Mouse (Mus musculus) heart, adult 8-10 months (tissue): ENCODE measurements around the gene Glud1. TPM values are rescaled to one million over a fixed set of nuclear protein-coding genes. Genes with fewer than 3 reads are reported as not detected.

ENCODE experiments used
- DNase-seq: peaks from one replicate; pipeline ENCODE4 v3.0.0; 2022; ENCODE audit warnings: low spot score
- total RNA-seq, 4 experiments: library from RNA; stranded (reverse); gene quantifications; 2 replicates each; pipeline ENCODE4 v1.2.4; 2022

Gene Glud1
- total RNA-seq = 100 to 1,000 TPM; 137 to 163 (median 150) TPM

DNA sequence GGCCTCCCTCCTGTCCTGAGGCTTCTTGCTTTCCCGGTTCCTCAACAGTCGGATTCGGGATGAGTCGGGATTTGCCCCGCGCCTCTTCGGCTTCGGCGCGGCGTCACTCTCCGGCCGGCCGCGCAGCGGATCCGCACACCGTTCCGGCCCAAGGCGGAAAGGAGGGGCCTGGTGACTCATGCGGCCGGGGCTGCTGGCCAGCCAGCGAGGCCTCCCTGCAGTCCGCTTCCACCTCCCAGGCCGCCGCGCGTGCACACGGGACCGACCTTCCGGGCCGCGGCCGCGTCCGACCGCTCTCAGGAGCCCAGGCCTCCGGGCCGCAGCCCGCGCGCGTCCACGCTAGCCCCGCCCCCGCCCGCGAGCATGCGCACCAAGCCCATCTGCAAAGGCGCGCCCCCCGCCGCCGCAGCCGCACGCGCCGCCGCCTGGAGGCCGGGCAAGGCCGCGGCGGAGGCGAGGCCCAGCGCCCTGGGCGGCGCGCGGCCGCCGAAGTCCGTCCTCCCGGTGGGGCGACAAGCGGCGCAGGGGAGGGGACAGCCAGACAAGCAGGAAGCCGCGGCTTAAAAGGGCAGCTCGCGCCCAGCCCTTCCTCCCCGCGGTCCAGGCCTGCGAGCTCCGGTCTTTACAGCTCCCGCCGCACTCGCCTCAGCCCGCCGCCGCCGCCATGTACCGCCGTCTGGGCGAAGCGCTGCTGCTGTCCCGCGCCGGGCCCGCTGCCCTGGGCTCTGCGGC is at the start of gene Glud1, which contains the start of gene Shld2:
TSS of gene Glud1 (plus strand) at position 494 of the 732 bp plus-strand sequence.
TSS of gene Shld2 (minus strand) at position 260 of the 732 bp plus-strand sequence.
- DNase-seq = peak; percentile 92

DNA sequence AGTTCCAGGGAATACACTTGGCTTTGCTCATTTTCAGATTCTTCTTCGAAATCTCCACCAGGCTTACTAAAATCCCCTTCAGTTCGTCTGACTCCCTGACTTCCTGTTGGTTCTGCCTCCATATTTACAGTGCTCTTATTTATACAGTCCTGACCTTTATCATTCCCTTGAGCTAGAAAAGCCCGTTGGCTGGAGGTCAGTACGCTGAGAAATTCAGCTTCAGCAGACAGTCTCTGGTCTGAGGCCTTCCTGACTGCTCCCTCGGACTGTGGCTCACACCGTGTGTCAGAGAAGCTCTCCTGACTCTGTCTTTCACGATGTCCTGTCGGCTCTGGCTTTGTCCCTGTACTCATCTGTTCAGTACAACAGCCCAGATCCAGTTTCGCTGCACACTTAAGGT is 42.5 kb upstream of the Glud1 start:
- no peak for DNase-seq

DNA sequence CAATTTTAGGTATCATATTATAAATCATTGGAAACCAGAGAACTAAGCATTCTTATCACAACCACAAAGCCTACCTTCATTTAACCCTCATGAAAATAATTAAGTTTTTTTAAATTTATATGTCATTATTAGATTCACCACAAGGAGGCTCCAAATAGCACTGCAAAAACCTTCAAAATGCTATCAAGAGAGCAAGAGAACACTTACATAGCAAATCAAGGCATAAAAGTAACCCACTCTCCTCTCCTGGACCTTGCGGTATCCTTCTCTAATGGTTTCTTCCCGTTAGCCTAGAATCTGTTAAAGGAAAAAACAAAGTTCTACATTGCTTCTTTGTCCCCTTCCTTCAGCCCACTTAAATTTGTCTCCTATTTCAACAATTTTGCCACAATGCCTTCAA is 37.2 kb upstream of the Glud1 start:
- peak; percentile 44 for DNase-seq

DNA sequence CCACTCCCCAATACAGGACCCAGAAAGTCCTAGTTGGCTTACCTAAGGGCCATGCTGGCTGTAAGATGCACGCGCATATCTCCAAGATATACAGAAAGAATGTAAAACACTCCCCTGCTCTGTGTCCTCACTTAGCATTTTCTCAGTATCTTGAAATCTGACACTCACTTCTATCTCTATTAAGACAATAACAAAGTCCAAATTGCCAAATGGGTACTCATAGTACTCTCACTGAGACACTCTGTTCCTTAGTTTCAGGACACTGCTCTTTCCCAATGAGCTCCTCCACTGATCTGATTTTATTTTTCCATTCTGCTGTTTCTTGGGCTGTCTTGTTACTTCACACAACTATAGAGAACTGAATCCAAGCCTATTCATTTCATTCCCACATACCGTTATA is 36.4 kb upstream of the Glud1 start:
- DNase-seq = no peak

DNA sequence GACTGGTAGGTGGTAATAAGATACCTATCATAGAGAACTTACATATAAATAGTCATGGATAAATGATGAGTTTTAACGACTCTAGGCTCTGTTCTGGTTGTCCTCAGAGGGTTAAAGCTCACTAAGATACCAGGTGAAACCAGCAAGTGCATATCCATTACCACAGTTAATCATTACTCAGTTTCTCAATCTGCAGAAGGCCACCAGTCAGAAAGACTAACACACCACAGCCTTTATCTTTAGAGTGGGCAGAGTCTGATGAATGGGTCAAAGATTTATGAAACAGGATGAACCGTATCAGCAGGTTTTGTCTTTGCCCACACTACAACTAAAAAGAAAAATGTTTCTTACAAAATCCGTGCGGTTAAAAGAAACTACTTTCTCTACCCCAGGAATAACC is 35.3 kb upstream of the Glud1 start:
- DNase-seq = no peak

DNA sequence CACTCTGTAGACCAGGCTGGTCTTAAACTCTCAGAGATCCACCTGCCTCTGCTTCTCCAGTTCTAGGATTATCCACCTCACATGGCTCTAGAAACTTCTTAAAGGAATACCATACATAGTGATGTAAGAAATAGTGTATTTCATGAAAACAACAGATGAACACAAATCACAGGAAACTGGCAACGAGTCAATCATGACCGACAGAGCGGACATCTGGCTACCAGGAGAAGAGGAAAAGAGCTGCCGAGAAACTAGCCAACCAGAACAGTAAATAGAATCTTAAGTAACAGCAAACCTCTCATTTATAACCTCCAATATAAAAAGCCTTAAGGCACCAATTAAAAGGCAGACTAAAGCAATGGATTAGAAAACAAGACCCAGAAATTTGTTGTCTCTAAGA is 30.8 kb upstream of the Glud1 start:
- DNase-seq = no peak

DNA sequence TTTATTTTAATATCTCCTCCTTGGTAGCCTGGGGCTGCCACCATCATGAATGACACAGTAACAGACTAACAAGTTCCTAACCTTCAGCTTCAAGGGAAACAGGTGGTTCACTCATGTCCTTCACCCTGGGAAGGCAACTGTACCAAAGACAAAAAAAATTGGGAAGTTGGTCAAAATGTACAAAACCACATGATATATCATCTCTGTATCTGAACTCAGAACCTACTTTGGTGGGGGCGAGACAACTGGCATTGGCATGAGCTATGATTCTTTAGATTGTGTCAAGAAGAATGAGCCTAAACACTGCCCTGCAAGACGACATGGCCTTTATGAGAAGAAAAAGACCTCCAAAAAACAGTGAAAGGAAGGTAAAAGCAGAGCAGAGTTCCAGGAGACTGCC is 29.7 kb upstream of the Glud1 start:
- DNase-seq = no peak

DNA sequence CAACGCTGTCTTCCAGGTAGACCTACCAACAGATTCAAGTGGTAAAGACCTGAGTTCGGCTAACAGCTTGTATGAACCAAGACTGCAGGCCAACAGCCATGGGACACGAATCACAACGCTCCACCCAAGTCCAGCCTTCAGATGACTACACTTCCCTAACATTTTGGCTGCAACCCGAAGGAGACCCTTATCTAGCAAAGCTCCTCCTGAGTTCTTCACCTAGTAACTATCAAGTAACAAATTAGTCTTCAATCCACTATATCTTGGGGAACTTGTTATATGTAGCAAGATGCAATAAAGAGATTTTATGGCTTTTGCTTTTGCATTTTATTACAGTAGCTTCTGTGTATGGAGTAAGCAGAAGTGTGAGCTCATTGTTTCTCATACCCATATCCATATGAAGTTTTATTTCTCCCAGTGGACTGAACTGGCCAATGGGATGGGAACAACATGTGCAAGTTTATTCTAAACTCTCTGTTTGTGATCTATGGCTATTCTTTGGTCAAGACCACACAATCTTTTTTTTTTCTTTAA is 28.7 kb upstream of the Glud1 start:
- no peak for DNase-seq

DNA sequence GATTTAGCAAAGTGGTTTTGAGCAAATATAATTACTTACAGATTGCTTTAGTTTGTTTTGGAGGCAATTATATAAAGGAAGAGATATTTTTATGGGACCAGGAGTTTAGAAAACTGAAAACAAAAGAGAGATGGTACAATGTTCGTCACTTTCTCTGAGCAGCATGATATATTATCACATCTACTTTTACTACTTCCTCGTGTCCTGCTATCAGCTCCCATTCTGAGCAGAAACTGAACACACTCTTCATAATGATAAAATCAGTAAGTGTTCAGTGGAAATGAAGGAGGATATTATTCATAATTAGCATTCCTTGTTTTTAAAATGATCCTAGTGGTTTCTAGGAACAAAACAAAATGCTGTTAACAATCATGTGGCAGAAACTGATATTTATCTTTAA is 22.1 kb upstream of the Glud1 start:
- no peak for DNase-seq

DNA sequence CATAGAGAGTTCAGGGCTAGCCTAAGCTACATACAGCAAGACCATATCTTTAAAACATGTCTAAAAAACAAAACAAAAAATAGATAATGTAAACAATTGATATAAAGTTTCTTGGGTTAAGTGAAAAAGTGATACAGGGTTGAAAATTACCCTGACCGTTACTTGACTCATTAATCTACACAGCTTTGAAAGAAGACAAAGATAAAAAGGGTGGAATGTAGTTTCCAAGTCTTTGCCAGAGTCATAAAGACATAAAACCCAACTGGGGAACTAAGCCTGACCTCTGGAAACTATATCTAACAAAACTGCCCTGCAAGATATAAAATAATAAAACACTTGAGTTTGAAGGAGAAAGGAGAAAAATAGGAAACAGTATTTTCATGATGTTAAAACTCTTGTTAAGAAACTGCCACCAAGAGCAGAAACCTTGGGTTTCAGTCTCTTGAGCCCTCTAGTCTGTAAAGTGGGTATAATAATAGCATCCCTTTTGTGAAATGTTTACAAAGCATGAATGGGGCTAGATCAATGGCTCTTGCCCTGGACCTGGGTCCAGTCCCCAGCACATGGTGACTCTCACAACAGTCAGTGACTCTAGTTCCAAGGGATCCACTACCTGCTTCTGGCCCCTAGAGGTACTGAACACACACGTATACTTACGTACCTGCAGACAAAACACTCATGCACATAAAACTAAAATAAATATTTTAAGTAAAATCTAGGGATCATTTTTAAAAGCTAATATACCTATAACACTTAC is 21.1 kb upstream of the Glud1 start:
- no peak for DNase-seq

DNA sequence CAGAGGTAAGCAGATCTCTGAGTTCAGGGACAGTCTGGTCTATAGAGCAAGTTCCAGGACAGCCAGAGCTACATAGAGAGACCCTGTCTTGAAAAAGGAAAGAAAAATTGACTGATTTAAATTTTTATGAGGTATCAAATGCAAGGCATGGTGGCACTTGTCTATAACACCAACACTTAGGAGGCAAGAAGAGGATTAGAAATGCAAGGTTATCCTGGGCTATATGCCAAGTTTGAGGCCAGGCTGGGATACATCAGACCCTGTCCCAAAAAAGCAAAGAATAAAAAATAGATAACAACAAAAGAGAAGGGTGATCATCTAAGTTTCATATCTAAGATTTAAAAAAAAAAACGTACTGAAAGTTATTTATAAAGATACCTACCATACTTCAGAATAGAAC is 20.3 kb upstream of the Glud1 start:
- no peak for DNase-seq

DNA sequence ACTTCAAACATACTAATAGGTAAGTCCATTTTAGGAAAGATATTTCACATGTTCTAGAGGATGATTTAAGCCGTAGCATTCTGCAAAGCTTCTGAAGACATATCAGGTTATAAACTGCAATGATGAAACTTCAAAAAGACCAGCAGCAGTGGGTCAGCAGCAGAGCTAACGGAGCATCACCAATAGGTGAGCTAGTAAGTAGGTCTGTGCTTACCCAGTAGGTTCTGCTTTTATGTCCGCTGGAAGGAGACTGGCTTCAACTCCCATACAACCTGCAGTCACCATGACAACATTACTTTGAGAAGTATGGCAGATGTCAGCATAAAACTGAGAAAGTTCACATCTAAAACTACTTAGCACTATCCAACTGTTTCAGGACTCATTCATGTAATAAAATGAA is 16.9 kb upstream of the Glud1 start:
- no peak for DNase-seq

DNA sequence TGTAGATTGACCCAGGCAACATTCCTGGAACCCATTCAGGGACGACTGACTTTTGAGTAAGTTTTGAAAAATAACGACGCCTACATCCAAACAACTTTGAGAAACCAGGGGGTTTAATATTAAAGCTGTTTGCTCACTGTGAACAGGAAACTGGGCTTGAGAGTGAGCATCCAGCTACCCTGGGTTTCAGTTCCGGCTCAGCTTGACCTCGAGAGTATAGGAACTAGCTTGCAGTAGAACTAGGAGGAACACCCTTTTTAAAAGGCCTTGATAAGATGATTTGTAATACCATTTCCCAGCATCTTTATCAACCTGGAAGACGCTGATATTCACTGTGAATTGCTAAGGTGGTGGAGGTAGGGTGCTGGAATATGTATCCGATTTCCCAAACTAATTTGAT is 14.2 kb upstream of the Glud1 start:
- no peak for DNase-seq

DNA sequence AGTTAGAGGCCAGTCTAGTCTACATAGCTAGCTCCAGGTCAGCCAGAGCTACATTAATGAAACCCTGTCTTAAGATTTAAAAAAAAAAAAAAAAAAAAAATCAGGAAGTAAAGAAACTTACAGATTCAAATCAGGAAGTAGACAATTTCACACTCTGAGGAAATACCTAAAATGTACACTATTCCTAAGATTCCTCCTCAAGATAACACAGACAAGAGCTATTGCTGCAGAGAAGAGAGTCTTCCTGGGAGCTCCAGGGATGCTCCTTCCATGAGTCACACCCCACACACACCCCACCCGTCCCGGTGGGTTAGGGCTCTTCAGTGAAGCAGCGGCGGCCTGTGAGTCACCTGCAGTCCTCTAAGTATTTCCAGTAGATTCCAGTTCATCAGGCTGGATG is 13.5 kb upstream of the Glud1 start:
- DNase-seq = no peak

DNA sequence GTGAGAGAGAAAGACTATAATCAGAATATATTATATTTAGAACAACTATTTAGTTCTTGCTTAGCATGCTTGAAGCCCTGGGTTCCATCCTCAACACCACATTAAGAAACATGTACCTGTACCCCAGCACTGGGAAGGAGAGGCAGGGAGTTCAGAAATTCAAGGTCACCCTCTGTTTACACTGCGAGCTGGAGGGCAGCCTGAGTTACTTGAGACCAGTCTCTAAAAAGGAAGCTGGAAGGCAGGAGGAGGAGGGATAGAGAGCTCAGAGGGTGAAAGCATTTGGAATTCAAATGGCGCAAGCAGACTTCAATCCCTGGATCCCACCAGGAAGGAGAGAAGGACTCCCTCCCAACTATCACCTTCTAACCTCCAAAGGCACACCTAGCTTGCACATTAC is 12.9 kb upstream of the Glud1 start:
- DNase-seq = no peak

DNA sequence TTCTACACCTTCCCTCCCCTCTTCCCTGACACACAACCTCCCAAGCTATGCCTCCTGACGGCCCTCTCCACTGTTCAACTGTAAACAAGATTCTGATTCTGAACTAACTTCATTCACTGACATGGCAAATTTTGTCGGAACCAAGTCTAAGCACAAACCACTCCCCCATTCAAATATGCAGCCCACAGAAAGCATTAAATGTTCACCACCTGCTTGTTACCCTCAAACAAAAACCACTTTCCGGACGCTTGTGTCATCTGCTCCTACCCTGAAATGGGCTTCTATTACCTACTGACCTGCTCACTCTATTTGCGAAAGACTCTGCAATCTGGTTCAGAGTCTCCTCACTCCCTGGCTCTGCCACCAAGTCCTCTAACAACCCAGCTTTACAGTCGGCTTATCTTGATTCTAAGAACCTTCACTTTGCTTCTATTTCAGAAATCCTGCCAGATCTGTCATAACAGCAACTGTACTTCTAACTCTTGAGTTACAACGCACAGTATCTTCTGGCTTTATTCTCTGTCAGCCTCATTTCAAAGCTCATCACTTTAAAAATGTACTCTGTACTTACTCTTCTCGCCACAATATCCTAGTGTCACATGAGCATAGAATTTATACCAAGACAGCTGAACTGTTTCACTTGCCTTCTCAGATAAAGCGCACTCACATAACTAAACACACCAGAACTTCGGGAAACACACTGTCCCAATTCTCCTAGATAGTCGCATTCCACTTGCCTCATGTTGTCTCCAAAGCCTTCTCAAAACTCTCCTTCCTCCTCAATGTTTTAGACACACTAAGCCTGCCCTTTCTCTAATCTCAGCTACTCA is 11.4 kb upstream of the Glud1 start:
- DNase-seq = no peak

DNA sequence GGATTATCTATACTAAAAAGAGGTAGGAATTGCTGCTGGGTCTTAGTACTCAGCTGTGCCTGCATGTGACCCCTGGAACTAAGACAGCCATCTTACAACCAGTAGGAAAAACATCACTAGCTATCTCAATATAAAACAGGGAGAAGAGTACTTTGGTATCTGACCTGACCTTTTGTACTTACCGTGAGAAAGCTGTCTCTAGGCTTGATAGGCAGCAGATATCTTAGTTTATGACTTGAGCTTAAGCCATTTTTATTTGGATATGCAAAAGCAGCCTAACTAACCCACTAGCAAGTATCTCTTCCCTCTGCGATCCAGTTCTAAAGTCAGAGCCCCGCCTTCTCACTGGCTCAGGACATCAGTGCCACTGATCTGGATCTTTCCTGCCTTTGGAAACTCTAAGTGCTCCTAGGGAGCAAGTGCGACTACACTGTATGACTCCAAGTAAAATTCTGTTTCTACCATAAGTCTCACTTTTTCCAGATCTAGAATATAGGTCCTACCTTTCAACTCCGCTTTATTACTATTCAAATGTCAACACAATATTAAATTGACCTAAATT is 7.8 kb upstream of the Glud1 start:
- DNase-seq = no peak

DNA sequence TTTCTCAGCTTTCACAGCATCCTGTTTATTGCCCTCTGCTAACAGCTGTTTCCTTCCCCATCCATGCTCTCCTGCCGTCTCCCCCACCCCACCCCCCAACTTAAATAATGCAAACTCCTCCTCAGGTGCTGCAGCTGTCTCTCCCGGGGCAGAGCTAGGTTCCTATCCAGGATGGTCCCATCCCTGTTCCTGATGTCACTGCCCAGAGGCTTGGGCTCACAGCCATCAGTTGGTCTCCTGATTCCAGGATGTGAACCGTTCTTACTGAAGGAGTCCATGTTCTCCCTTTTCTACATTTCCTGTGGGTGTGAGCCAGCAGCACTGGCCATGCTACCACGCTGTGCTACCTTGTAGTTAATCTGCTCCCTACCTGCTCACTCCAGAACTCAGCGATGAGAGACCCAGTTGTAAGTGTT is 7.3 kb upstream of the Glud1 start:
- no peak for DNase-seq

DNA sequence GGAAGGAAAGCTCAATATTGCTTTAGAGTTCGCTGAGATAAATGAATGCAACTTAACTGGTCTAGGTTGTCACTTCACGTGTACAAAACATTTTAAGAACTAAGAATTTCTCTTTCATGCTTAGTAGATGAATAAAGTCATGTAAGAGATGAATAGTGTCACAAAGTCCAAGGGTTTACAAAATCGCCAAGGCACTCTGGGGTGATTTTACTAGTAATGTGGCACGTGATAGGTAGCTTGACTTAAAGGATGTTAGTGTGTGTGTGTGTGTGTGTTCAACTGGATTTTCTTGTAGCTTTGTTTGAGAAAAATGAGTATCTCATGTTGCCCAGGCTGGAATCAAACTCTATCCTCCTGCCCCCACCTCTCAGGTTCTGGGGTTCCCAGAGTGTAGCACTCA is 1.3 kb upstream of the Glud1 start:
- DNase-seq = no peak

DNA sequence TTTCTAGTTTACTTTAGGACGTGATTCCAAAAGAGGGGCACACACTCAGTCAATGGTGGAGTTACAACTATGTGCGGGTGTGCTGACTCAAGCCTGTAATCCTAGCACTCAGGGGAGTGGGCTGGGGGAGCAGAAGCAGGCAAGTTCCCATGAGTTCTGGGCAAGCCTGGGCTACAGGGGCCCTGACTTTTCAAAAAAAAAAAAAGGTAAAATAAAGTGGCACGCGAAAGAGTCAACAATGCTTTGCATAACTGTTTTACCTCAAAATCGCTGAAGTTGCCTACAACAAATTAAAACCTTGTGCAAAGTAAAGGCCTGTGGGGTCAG is 657 bp upstream of the Glud1 start:
- no peak for DNase-seq

DNA sequence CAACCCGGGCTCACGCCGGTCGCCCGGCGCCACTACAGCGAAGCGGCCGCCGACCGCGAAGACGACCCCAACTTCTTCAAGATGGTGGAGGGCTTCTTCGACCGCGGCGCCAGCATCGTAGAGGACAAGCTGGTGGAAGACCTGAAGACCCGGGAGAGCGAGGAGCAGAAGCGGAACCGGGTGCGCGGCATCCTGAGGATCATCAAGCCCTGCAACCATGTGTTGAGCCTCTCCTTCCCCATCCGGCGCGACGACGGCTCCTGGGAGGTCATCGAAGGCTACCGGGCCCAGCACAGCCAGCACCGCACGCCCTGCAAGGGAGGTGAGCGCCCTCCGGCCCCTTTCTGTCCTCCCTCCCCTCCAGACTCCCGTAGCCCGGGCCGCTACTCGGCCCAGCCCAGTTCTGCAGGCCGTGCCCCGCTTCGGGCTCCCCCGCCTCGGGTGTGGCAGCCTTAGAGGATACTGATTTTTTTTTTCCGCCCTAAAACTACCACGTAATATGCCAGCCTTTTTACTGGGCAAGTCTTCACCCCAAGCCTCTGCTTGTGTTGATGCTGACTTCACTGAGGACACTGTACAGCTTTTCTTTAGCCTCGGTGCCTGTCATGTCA is 599 bp downstream of the Glud1 start:
- DNase-seq = peak; percentile 55

DNA sequence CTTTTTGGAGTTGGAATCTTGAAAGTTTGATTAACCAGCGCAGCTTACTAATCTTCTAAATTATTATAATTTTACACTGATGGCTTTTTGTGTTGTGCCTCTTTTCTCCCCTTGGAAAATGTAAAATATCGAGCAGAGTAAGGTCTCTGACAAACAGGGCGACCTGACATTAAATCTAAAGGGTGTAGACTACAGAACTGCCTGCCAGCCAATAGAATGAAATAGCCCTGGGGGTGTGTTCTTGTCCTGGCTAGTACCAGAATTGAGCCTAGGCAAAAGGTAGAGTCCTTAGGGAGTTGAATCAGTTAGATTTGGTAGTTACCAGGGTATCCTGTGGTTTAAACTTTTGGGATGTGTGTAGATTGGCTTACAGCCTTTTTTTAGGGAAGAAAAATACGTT is 1.2 kb downstream of the Glud1 start:
- no peak for DNase-seq
